Mouse (Mus musculus) left cerebral cortex, postnatal 14 days (tissue): Measurements from ENCODE around the gene Mrps25. TPM values are rescaled to one million over a fixed set of nuclear protein-coding genes. Genes with fewer than 3 reads are reported as not detected.

ENCODE experiments used
- DNase-seq, 2 experiments: peaks; one replicate each; pipeline ENCODE4 v3.0.0; 2021 to 2022; ENCODE audit warnings: low spot score in 2 of 2, mixed read lengths in 1 of 2
- intact Hi-C: fragments of 180-260 bp; cut with DNase I; formaldehyde crosslinking; loops from one replicate; pipeline ENCODE4 v1.15.1; 2025
- long read RNA-seq, 2 experiments: library from polyadenylated mRNA; stranded (forward); transcript quantifications; one replicate each; pipeline ENCODE4 v2.0.0; 2021
- total RNA-seq, 2 experiments: library from RNA; stranded (reverse); gene quantifications; 2 replicates each; pipeline ENCODE4 v1.2.3; 2021

Mrps25 gene
- total RNA-seq, result 10 to 100 TPM; 53.5 to 55.5 TPM
- long read RNA-seq, experiment 1, full-length matches to known transcripts, result 65 of 70 reads
- long read RNA-seq, experiment 1, partial matches to known transcripts, result 0 of 70 reads
- long read RNA-seq, experiment 1, other reads (novel, unspliced or antisense), result 5 of 70 reads
- long read RNA-seq, experiment 2, full-length matches to known transcripts, result 40 of 44 reads
- long read RNA-seq, experiment 2, partial matches to known transcripts, result 0 of 44 reads
- long read RNA-seq, experiment 2, other reads (novel, unspliced or antisense), result 4 of 44 reads

- peak; percentile 55 to 80 for DNase-seq
- intact Hi-C loops, result loop anchor here (10.0 kb wide), 2 partner anchors 89 to 299 kb away; partner anchors contain the start of gene Nr2c2
These were observed at the start of gene Mrps25 for GRCm38 (mm10) chr6:92183621-92184131. TSS of gene Mrps25 (minus strand) at chr6:92184033.

- intact Hi-C loops, result no loop called here
- no peak for DNase-seq
These were observed 47.9 kb upstream of the Mrps25 start for GRCm38 (mm10) chr6:92231762-92232161.

DNA sequence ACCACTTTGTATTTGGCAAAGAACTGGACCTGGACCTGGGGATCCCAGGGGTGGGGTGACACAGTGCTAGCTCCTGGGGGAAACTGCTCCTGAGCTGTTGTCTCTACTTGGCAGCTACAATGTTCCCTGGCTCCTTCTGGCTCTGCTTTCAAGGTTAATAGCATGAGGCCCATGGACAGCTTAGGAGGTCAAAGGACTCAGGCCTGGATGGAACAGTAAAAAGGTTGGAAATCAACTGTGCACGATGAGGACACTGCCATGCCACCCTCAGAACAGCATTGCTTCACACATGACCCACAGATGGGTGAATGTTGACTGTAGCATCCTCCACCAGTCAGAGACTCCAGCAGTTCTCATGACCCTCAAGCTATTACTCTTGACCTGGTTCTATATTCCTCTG lies 47.5 kb upstream of the Mrps25 start:
- no peak for DNase-seq
- intact Hi-C loops, result no loop called here

DNA sequence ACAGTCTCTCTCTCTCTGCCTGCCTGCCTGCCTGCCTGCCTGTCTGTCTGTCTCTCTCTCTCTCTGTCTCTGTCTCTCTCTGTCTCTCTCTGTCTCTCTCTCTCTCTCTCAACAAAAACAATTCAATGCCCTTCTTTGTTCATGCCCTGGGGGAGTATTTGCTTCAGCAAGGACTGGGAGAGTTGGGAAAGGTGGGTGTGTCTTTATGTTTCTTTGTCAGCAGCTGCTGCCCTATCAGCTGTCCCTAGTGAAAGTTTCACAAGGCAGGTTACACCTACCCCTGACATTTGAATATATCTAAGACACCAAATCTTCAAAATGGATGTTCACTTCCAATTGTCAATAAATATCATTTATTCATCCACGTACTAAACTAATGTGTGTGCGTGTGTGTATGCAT lies 45.8 kb upstream of the Mrps25 start:
- intact Hi-C loops, result no loop called here
- DNase-seq, result no peak

GRCm38 (mm10) chr6:92229103-92229502 lies 45.3 kb upstream of the Mrps25 start:
- no peak for DNase-seq
- intact Hi-C loops, result no loop called here

DNA sequence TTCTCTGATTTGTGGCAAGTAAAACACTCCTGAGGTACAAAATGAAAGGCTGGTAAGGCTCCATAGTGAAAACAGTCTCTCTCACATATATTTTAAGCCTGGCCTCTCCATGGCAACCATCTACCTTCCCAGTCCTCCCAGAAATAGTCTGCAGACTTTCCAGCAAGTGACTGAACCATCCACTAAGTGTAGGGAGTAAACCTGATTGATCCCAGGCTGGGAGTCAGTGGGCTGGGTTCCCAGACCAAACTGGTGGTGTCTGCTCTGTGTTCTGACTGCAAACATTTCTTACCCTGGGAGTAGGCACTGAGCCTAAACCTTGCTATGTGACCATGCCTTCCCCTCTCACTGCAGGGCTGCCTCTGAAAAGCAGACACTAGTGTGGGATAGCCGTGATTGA lies 41.1 kb upstream of the Mrps25 start:
- DNase-seq, result peak; percentile 26 to 37
- intact Hi-C loops, result no loop called here

DNA sequence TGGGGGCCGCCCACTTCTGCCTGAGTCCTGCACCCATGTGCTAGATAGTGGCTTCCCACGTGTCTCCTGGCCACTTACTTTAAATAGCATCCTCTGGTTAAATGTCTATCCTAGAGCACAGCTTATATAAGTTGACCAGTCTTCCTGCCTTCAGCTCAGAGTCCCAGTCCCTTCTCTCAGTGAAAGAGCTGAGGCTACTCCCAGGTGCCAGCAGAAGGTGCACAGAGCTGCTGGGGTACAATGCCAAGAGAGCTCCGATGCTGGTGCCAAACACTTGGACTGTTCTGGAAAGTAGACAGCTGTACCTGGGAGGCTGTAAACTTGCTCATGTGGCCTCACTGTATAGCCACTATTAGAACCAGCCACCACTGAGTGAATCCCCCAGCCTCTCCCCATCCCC lies 38.2 kb upstream of the Mrps25 start:
- intact Hi-C loops, result no loop called here
- no peak for DNase-seq

DNA sequence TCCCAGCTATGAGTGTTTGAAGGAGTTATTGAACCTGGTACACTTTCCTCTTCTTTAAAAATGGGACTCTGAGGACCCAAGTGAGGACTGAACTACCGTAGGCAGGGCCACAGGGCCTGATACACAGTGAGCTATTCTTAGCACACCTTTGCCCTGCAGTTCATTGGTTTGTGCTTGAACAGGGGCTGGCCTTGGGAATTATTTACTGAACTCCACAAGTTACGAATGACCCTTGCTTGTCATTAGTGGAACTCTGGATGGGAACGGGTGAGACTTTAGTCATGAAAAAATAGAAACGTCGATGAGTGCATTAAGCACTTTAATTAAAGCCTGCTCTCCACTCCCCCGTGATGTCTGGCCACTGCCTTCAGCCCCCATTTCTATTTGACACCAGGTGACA lies 37.8 kb upstream of the Mrps25 start:
- intact Hi-C loops, result no loop called here
- DNase-seq, result no peak

DNA sequence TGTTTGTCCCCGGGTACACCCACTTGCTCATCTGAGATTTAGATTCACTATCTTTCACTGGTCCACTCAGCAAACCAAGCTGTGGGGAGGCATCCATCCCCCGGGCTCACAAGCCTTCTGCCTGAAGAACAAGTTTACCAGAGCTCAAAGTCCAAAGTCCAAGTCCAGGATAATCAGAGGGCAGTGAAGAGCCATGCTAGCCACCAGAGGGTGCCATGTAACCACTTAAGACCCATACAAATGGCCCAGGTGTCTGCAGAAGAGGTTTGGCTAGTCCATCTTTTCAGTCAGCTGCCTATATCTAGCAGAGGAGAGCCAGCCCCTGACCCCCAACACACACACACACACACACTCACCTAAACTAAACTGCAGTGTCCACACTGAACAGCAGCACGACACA lies 35.6 kb upstream of the Mrps25 start:
- peak; percentile 49 to 65 for DNase-seq
- intact Hi-C loops, result loop anchor here (1.0 kb wide), 1 partner anchor 50 kb away; no protein-coding TSS in a partner anchor

- intact Hi-C loops, result no loop called here
- DNase-seq, result peak; percentile 91 to 92
These were observed 31.1 kb upstream of the Mrps25 start, which contains the start of gene Rbsn for GRCm38 (mm10) chr6:92214773-92215449. TSS of gene Rbsn (minus strand) at chr6:92214925.

DNA sequence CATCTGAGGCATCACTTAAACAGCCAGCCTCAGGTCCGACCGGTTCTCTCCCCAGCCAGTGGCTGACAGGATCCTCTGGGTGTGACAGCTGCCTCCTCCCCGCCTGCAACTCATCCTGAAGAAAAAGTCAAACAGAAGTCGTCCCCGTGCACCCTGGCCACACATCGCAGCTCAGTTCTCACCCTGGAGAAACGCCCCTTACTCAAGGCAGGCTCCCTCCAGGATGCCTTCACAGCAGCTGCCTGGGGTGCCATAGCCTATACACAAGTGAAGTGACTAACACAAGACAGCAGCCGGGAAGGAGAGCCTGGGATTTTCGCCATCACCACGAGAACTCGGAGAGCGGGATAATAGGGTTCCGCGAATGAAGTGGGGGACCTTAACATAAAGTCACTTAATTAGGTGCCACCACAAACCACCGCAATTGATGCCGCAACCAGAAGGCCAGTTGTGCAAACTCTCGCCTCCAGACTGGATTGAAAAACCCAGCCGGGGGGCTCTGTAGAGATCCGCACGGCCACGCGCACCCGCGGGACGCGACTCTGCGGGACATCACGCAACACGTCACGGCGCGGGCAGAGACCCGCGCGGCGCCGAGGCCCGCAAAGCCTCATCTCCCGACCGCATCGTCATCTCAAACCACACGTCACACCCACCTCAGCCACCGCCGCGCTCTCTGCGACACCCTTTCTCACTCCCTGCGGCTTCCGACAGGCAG lies 30.4 kb upstream of the Mrps25 start:
- intact Hi-C loops, result no loop called here
- peak in 1 of 2 experiments; percentile 14 for DNase-seq

DNA sequence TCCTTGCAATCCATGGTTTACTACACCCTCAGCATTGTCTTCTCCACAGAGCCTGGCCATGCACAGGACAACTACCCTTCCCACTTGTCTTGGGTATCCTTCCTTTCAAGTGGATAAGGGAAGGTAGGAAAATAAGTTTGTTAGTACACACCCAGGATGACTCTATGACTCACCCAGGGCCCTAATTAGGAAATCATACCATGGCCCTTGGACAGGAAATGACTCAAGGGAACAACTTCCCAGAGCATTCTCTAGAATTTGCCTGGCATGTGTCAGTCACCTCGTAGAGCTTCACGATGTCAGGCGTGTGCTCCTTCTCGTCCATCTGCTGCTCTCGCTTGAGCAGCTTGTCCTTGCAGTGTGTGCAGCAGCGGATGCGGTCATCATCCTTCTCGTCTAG lies 15.6 kb upstream of the Mrps25 start:
- intact Hi-C loops, result no loop called here
- DNase-seq, result no peak

DNA sequence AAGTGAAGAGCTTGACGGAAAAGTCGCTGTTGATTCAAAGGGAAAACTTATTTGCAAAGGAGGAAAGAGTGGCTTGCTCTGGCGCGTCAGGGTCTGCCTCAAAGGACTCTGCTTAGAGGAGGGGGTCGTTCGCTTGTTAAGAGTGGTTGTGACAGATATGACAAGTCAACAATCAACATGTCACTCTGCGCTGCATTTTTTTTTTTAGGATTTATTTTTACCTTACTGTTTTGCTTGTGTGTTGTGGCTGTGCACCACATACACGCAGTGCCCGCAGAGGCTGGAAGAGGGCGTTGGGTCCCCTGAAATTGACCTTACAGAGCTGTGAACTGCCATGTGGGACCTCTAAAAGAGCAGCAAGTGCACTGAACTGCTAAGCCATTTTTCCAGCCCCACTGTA lies 345 bp upstream of the Mrps25 start:
- DNase-seq, result no peak
- intact Hi-C loops, result loop anchor here (10.0 kb wide), 2 partner anchors 89 to 299 kb away; partner anchors contain the start of gene Nr2c2

- intact Hi-C loops, result no loop called here
- no peak for DNase-seq
These were observed 7.4 kb downstream of the Mrps25 start for GRCm38 (mm10) chr6:92176450-92176849.

GRCm38 (mm10) chr6:92162724-92163123 lies 21.1 kb downstream of the Mrps25 start:
- intact Hi-C loops, result no loop called here
- DNase-seq, result no peak

GRCm38 (mm10) chr6:92158801-92159200 lies 25.0 kb downstream of the Mrps25 start:
- intact Hi-C loops, result no loop called here
- no peak for DNase-seq

GRCm38 (mm10) chr6:92153774-92154173 lies 30.1 kb downstream of the Mrps25 start:
- intact Hi-C loops, result no loop called here
- no peak for DNase-seq

DNA sequence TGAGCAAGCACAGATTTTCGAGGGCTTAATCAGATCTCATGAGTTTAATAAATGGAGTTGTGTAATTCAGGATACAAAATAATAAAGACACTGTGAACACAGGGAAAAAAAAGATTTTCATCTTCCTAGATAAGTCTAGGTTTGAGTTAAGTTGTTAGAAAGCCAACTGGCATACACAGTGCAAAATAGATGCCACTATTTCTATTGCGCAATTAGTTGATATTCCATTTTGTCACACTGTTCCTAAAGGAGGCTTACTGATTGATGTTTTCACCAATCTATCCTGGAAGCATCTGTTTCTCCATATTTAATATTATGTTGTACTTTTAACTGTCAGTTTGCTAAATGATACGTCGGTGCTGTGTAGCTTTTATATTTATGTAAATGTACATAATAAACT lies 38.0 kb downstream of the Mrps25 start:
- intact Hi-C loops, result no loop called here
- DNase-seq, result no peak

DNA sequence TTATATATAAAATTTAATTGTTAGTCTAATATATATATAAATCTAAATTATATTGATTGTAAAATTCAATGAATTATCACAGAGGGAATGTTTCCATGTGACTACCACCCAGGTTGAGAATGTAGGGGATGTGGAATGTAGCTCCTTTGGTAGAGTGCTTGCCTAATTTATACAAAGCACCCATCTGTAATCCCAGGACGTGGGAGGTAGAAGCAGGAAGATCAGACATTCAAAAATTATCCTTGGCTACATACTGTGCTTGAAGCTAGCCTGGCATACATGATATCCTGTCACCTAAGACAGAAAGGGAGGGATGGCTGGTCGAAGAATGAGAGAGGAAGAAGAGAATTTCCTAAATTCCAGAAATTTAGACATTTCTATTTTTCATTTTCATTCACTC lies 47.5 kb downstream of the Mrps25 start:
- DNase-seq, result no peak
- intact Hi-C loops, result no loop called here

GRCm38 (mm10) chr6:92133617-92134016 lies 50.2 kb downstream of the Mrps25 start:
- peak in 1 of 2 experiments; percentile 42 for DNase-seq
- intact Hi-C loops, result loop anchor here (2.0 kb wide), 1 partner anchor 35 kb away; no protein-coding TSS in a partner anchor
